Mouse (Mus musculus) hindbrain, embryonic 16.5 days (tissue): ENCODE results near the gene Entr1. TPM values are rescaled to one million over a fixed set of nuclear protein-coding genes. Genes with fewer than 3 reads are reported as not detected.

Experiments
- ATAC-seq: fragments of 200-750 bp; cut with Nextera tagmentation; 2 replicates; pipeline ENCODE4 v1.8.0; 2017; ENCODE audit warnings: moderate TSS enrichment, moderate library complexity
- H3K27ac ChIP-seq: fragments of 300-500 bp; sonication (generic); 2 replicates; pipeline ENCODE4 v1.5.1; 2014; ENCODE audit warnings: low read depth, mild to moderate bottlenecking, control low read depth, low read length, moderate library complexity
- H3K27me3 ChIP-seq: fragments of 300-500 bp; sonication (generic); replicated peaks from 2 replicates; pipeline ENCODE4 v1.6.1; 2014; ENCODE audit warnings: low read length; ENCODE audit not compliant: control insufficient read depth, insufficient read depth
- H3K36me3 ChIP-seq: fragments of 300-500 bp; sonication (generic); 2 replicates; pipeline ENCODE4 v1.6.1; 2014; ENCODE audit warnings: mild to moderate bottlenecking, low read length, moderate library complexity, mixed read lengths; ENCODE audit not compliant: control insufficient read depth, insufficient read depth
- H3K4me1 ChIP-seq: fragments of 300-500 bp; sonication (generic); 2 replicates; pipeline ENCODE4 v1.6.1; 2014; ENCODE audit warnings: low read depth, low read length; ENCODE audit not compliant: control insufficient read depth, insufficient read depth
- H3K4me2 ChIP-seq: fragments of 300-500 bp; sonication (generic); 2 replicates; pipeline ENCODE4 v1.6.1; 2014; ENCODE audit warnings: mild to moderate bottlenecking, low read length, control low read depth, moderate library complexity
- H3K4me3 ChIP-seq: fragments of 300-500 bp; sonication (generic); 2 replicates; pipeline ENCODE4 v1.5.1; 2014; ENCODE audit warnings: mild to moderate bottlenecking, low read length, control low read depth, moderate library complexity
- H3K9ac ChIP-seq: fragments of 300-500 bp; sonication (generic); 2 replicates; pipeline ENCODE4 v1.6.1; 2014; ENCODE audit warnings: low read depth, mild to moderate bottlenecking, control low read depth, low read length, moderate library complexity
- H3K9me3 ChIP-seq: fragments of 300-500 bp; sonication (generic); 2 replicates; pipeline ENCODE4 v1.6.1; 2014; ENCODE audit warnings: mild to moderate bottlenecking, low read length, moderate library complexity; ENCODE audit not compliant: control insufficient read depth
- WGBS: fragments of 180-500 bp; shearing (Covaris S2); extraction: QIAGEN DNeasy Blood & Tissue Kit; methylation state at CpG from one replicate; pipeline ENCODE4 v1.1.7; 2014; 5-methylcytosine and 5-hydroxymethylcytosine counted together
- polyA plus RNA-seq: library from polyadenylated mRNA; unstranded; fragments of >200 nt; fragmentation: Nextera tagmentation; extraction: Ambion mirVana; gene quantifications from 2 replicates; pipeline ENCODE4 v1.2.1, GENCODE M21; 2015

The Entr1 gene
- polyA plus RNA-seq, 1 experiment from 2014 or later: 158 TPM

- Histone ChIP-seq H3K9me3 (no peaks in the 10 kb centered on the region), H3K4me2 (no peak overlapping the region), H3K27me3 (no peaks in the 10 kb centered on the region), H3K4me3 (no peak overlapping the region), H3K27ac (no peak overlapping the region), H3K4me1 (no peaks in the 10 kb centered on the region), H3K36me3 (peaks cover 60% of the 10 kb centered on the region), H3K9ac (no peak overlapping the region)
- ATAC-seq: no peak
Measured at GRCm38 (mm10) chr2:26417066-26417465, 27.9 kb upstream of the Entr1 start.

- Histone ChIP-seq H3K9me3 (no peaks in the 10 kb centered on the region), H3K27me3 (no peaks in the 10 kb centered on the region), H3K27ac (peak overlapping the region; percentile 26; the same call in 1 of the 2 replicates), H3K36me3 (peaks cover 32% of the 10 kb centered on the region), H3K4me1 (peaks cover 30% of the 10 kb centered on the region), H3K9ac (no peak overlapping the region), H3K4me3 (no peak overlapping the region), H3K4me2 (no peak overlapping the region)
- ATAC-seq: no peak
- WGBS: 64% methylated on average over 5 of the region's 5 CpGs
Measured at GRCm38 (mm10) chr2:26410931-26411411, 21.9 kb upstream of the Entr1 start.

- H3K27me3 ChIP-seq: no peaks in the 10 kb centered on the region
- 63% methylated on average over 5 of the region's 5 CpGs for WGBS
- H3K9me3 ChIP-seq: no peaks in the 10 kb centered on the region
- H3K4me1 ChIP-seq: peaks cover 38% of the 10 kb centered on the region
- H3K9ac ChIP-seq: no peak overlapping the region
- H3K4me2 ChIP-seq: no peak overlapping the region
- H3K27ac ChIP-seq: 0 out of 2 replicates have a peak overlapping the region, but pooled peaks have one; percentile 4
- no peak for ATAC-seq
- H3K4me3 ChIP-seq: no peak overlapping the region
- peaks cover 27% of the 10 kb centered on the region for H3K36me3 ChIP-seq
Measured at GRCm38 (mm10) chr2:26410091-26410490, 21.0 kb upstream of the Entr1 start.

GRCm38 (mm10) chr2:26409362-26409761 is 20.2 kb upstream of the Entr1 start:
- H3K4me2 ChIP-seq: peak overlapping the region; percentile 98
- ATAC-seq: peak; percentile 22; the same call in 1 of the 2 replicates
- no peak overlapping the region for H3K27ac ChIP-seq
- 62% methylated on average over 3 of the region's 3 CpGs for WGBS
- H3K4me1 ChIP-seq: peaks cover 44% of the 10 kb centered on the region
- H3K36me3 ChIP-seq: peaks cover 25% of the 10 kb centered on the region
- no peaks in the 10 kb centered on the region for H3K27me3 ChIP-seq
- no peaks in the 10 kb centered on the region for H3K9me3 ChIP-seq
- H3K9ac ChIP-seq: peak overlapping the region; percentile 97; the same call in 1 of the 2 replicates
- peak overlapping the region; percentile 92 for H3K4me3 ChIP-seq

- 1% methylated on average over 45 of the region's 57 CpGs for WGBS
- peaks cover 21% of the 10 kb centered on the region for H3K36me3 ChIP-seq
- peak; percentile 95 for ATAC-seq
Measured at GRCm38 (mm10) chr2:26408515-26409356, 19.6 kb upstream of the Entr1 start, which contains the start of gene Inpp5e. TSS of gene Inpp5e (minus strand) at chr2:26409203.

GRCm38 (mm10) chr2:26403306-26403705 is 14.2 kb upstream of the Entr1 start:
- no peaks in the 10 kb centered on the region for H3K27me3 ChIP-seq
- 81% methylated on average over 8 of the region's 8 CpGs for WGBS
- no peaks in the 10 kb centered on the region for H3K9me3 ChIP-seq
- H3K36me3 ChIP-seq: peaks cover 27% of the 10 kb centered on the region
- no peak overlapping the region for H3K4me3 ChIP-seq
- no peak overlapping the region for H3K4me2 ChIP-seq
- H3K27ac ChIP-seq: no peak overlapping the region
- H3K4me1 ChIP-seq: peaks cover 38% of the 10 kb centered on the region
- H3K9ac ChIP-seq: no peak overlapping the region
- no peak for ATAC-seq

More at GRCm38 (mm10) chr2:26408515-26409356, 19.6 kb upstream of the Entr1 start, which contains the start of gene Inpp5e:
- Histone ChIP-seq H3K27ac (peak within 1 kb of the TSS; percentile 84), H3K4me3 (peak within 1 kb of the TSS; percentile 92), H3K9ac (peak within 1 kb of the TSS; percentile 97), H3K4me2 (peak within 1 kb of the TSS; percentile 98), H3K9me3 (no peaks in the 10 kb centered on the region), H3K4me1 (peaks cover 44% of the 10 kb centered on the region), H3K27me3 (no peaks in the 10 kb centered on the region)

- Histone ChIP-seq H3K27me3 (no peaks in the 10 kb centered on the region), H3K9ac (no peak overlapping the region), H3K27ac (no peak overlapping the region), H3K4me3 (no peak overlapping the region), H3K36me3 (peaks cover 34% of the 10 kb centered on the region), H3K4me1 (peaks cover 27% of the 10 kb centered on the region), H3K4me2 (no peak overlapping the region), H3K9me3 (no peaks in the 10 kb centered on the region)
- WGBS: 86% methylated on average over 1 of the region's 1 CpGs
- no peak for ATAC-seq
Measured at GRCm38 (mm10) chr2:26402265-26402664, 13.1 kb upstream of the Entr1 start.

GRCm38 (mm10) chr2:26401023-26401422 is 11.9 kb upstream of the Entr1 start:
- H3K27ac ChIP-seq: no peak overlapping the region
- WGBS: 91% methylated on average over 4 of the region's 4 CpGs
- H3K27me3 ChIP-seq: no peaks in the 10 kb centered on the region
- H3K36me3 ChIP-seq: peaks cover 41% of the 10 kb centered on the region
- H3K4me2 ChIP-seq: no peak overlapping the region
- ATAC-seq: no peak
- H3K9me3 ChIP-seq: no peaks in the 10 kb centered on the region
- H3K4me3 ChIP-seq: no peak overlapping the region
- no peak overlapping the region for H3K9ac ChIP-seq
- peaks cover 15% of the 10 kb centered on the region for H3K4me1 ChIP-seq

- Histone ChIP-seq H3K36me3 (peaks cover 48% of the 10 kb centered on the region), H3K9me3 (no peaks in the 10 kb centered on the region), H3K4me2 (no peak overlapping the region), H3K27ac (no peak overlapping the region), H3K4me3 (no peak overlapping the region), H3K9ac (no peak overlapping the region), H3K4me1 (peaks cover 8% of the 10 kb centered on the region), H3K27me3 (no peaks in the 10 kb centered on the region)
- ATAC-seq: no peak
- 90% methylated on average over 5 of the region's 5 CpGs for WGBS
Measured at GRCm38 (mm10) chr2:26400296-26400695, 11.2 kb upstream of the Entr1 start.
